Mouse (Mus musculus) adipose tissue, adult 10 weeks (tissue): Measurements from ENCODE around the gene Capn6. TPM values are rescaled to one million over a fixed set of nuclear protein-coding genes. Genes with fewer than 3 reads are reported as not detected.

Experiments
- polyA plus RNA-seq: library from polyadenylated mRNA; stranded (reverse); fragments of 350-450 nt; fragmentation: Illumina TruSeq; extraction: RNeasy Lipid Tissue Mini Kit (QIAGEN cat#74804); gene quantifications from one replicate; pipeline ENCODE4 v1.2.3, GENCODE M21; 2014; ENCODE audit warnings: low read depth, low replicate concordance

Capn6 gene
- 2.6 TPM for polyA plus RNA-seq

DNA sequence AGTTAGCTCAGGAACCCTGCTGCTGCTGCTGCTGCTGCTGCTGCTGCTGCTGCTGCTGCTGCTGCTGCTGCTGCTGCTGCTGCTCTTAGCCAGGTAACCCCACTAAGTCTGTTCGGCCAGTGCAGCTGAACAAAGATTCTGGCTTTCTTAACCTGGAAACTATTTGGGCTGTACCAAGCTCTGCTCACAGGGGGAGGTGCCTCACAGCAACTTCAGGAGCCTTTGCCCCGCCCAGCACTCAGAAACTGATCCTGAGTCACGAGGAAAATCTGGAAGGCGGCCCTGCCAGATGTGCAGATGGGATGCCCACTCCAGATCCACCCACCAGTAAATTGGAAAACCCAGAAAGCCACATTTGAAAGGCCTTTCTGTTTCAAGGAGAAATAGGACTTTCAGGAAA, at the start of gene Capn6:
Gene Capn6 (minus strand): TSS at position 203 of the 400 bp plus-strand sequence.

Other genes with a start within 250 kb of the Capn6 start
- 0.04 TPM for gene Dcx, start 105.9 kb upstream of the Capn6 start, polyA plus RNA-seq